Mouse (Mus musculus) forebrain, embryonic 11.5 days (tissue): ENCODE data around the gene Cwf19l1. TPM values are rescaled to one million over a fixed set of nuclear protein-coding genes. Genes with fewer than 3 reads are reported as not detected.

ENCODE experiments used
- ATAC-seq: fragments of 200-750 bp; cut with Nextera tagmentation; replicated peaks from 2 replicates; pipeline ENCODE4 v1.8.0; 2017; ENCODE audit warnings: moderate TSS enrichment; ENCODE audit not compliant: low FRiP score
- DNase-seq: peaks from one replicate; pipeline ENCODE4 v3.0.0-alpha.2; 2017; ENCODE audit warnings: low spot score
- H3K27ac ChIP-seq: fragments of 300-500 bp; sonication (generic); 2 replicates; pipeline ENCODE4 v1.5.1; 2014; ENCODE audit warnings: low read depth, low read length
- H3K27me3 ChIP-seq: fragments of 300-500 bp; sonication (generic); 2 replicates; pipeline ENCODE4 v1.6.1; 2014; ENCODE audit warnings: mild to moderate bottlenecking, low read length, mixed read lengths; ENCODE audit not compliant: control insufficient read depth, insufficient read depth
- H3K36me3 ChIP-seq: fragments of 300-500 bp; sonication (generic); 2 replicates; pipeline ENCODE4 v1.6.1; 2014; ENCODE audit warnings: mild to moderate bottlenecking, low read length, moderate library complexity, mixed read lengths; ENCODE audit not compliant: control insufficient read depth, insufficient read depth
- H3K4me1 ChIP-seq: fragments of 300-500 bp; sonication (generic); replicated peaks from 2 replicates; pipeline ENCODE4 v1.6.1; 2014; ENCODE audit warnings: low read length, mixed read lengths; ENCODE audit not compliant: control insufficient read depth, insufficient read depth
- H3K4me2 ChIP-seq: fragments of 300-500 bp; sonication (generic); 2 replicates; pipeline ENCODE4 v1.6.1; 2014; ENCODE audit warnings: low read depth, mild to moderate bottlenecking, low read length, moderate library complexity, mixed read lengths; ENCODE audit not compliant: severe bottlenecking
- H3K4me3 ChIP-seq: fragments of 300-500 bp; sonication (generic); 2 replicates; pipeline ENCODE4 v1.5.1; 2014; ENCODE audit warnings: low read depth, low read length
- H3K9ac ChIP-seq: fragments of 300-500 bp; sonication (generic); 2 replicates; pipeline ENCODE4 v1.6.1; 2014; ENCODE audit warnings: low read length
- H3K9me3 ChIP-seq: fragments of 300-500 bp; sonication (generic); 2 replicates; pipeline ENCODE4 v1.6.1; 2016; ENCODE audit warnings: low read length, mixed read lengths; ENCODE audit not compliant: control insufficient read depth
- WGBS: fragments of 180-500 bp; shearing (Covaris S2); extraction: QIAGEN DNeasy Blood & Tissue Kit; methylation state at CpG from one replicate; pipeline ENCODE4 v1.1.7; 2014; 5-methylcytosine and 5-hydroxymethylcytosine counted together
- polyA plus RNA-seq: library from polyadenylated mRNA; unstranded; fragments of >200 nt; fragmentation: Nextera tagmentation; extraction: Ambion mirVana; gene quantifications from 2 replicates; pipeline ENCODE4 v1.2.1, GENCODE M21; 2014

Cwf19l1 gene
- polyA plus RNA-seq, 1 experiment from 2014 or later = 47.9 TPM

DNA sequence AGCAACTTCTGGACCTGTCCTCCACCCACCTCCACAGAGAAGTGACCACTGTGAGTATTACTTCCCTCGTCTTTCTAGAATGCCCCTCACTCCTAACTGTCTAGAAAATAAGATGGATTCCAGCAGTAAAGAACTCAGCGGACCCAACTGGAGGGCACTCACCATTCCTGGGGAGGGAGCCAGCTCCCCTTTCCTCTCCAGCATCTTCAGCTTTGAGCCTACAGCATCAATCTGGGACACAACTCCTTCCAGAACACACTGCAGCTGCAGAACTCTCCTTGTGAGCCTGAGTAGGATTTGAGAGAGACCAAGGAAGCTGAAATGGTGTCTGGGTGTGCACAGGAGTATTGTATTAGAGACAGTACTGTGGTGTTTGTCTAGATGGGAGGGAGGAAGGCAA lies 13.3 kb upstream of the Cwf19l1 start:
- no peak for ATAC-seq
- no peaks in the 10 kb centered on the region for H3K36me3 ChIP-seq
- H3K9me3 ChIP-seq = no peaks in the 10 kb centered on the region
- H3K27ac ChIP-seq = no peak overlapping the region
- H3K27me3 ChIP-seq = no peaks in the 10 kb centered on the region
- no peak for DNase-seq
- no peak overlapping the region for H3K4me2 ChIP-seq
- H3K4me3 ChIP-seq = no peak overlapping the region
- peaks cover 6% of the 10 kb centered on the region for H3K4me1 ChIP-seq
- H3K9ac ChIP-seq = no peak overlapping the region
- 80% methylated on average over 2 of the region's 2 CpGs for WGBS

DNA sequence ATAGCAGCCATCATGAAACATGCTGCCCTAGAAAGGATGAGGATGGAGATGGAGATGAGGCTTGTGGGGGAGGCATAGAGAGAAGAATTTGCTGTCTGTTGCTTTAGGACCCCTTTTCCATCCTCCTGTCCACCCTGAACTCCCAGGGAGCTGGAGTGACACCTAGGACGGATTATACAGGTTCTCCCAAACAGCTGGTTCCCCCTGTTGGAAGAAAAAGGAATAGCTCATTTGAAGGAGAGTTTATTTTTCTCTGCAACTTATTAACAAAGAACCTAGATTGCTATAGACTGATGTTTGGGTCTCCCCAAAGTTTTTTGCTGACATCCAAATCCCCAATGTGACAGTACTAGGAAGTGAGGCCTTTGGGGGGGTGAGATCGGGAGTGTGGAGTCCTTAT lies 12.7 kb upstream of the Cwf19l1 start:
- H3K27me3 ChIP-seq = no peaks in the 10 kb centered on the region
- no peaks in the 10 kb centered on the region for H3K9me3 ChIP-seq
- no peak overlapping the region for H3K4me2 ChIP-seq
- 34% methylated on average over 2 of the region's 2 CpGs for WGBS
- no peak overlapping the region for H3K9ac ChIP-seq
- DNase-seq (no peak), ATAC-seq (no peak)
- H3K36me3 ChIP-seq = no peaks in the 10 kb centered on the region
- no peak overlapping the region for H3K4me3 ChIP-seq
- peaks cover 6% of the 10 kb centered on the region for H3K4me1 ChIP-seq
- H3K27ac ChIP-seq = no peak overlapping the region

DNA sequence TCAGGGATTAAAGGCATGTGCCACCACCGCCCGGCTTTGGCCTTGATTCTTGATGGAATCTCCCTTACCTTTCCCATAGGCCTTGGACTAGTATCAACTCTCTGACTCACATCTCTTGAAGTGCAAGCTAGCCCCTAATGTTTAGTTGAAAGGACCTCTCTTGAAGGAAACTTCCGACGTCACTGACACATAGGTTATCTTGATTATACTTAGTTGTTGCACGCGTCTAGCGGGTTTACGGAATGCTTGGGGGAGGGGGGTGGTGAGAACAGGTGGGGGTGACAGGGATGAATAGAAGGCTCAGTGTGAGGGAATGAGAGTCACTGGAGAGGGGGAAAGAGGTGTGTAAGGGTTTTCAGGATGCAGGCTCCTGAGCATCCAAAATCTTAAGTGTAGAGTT lies 11.3 kb upstream of the Cwf19l1 start:
- no peak overlapping the region for H3K9ac ChIP-seq
- no peak overlapping the region for H3K27ac ChIP-seq
- no peaks in the 10 kb centered on the region; the same call in 1 of the 2 replicates for H3K36me3 ChIP-seq
- DNase-seq (no peak), ATAC-seq (no peak)
- no peaks in the 10 kb centered on the region for H3K9me3 ChIP-seq
- no peak overlapping the region for H3K4me2 ChIP-seq
- no peaks in the 10 kb centered on the region for H3K27me3 ChIP-seq
- 96% methylated on average over 8 of the region's 8 CpGs for WGBS
- H3K4me1 ChIP-seq = peaks cover 6% of the 10 kb centered on the region
- H3K4me3 ChIP-seq = no peak overlapping the region

GRCm38 (mm10) chr19:44146568-44146879 lies 10.8 kb upstream of the Cwf19l1 start:
- WGBS = 67% methylated on average over 9 of the region's 9 CpGs
- ATAC-seq = no peak
- peak overlapping the region; percentile 73; the same call in 1 of the 2 replicates for H3K9ac ChIP-seq
- H3K4me1 ChIP-seq = peaks cover 6% of the 10 kb centered on the region
- H3K36me3 ChIP-seq = peaks cover 4% of the 10 kb centered on the region; the same call in 1 of the 2 replicates
- H3K4me3 ChIP-seq = peak overlapping the region; percentile 58
- no peak for DNase-seq
- H3K27ac ChIP-seq = no peak overlapping the region
- H3K9me3 ChIP-seq = no peaks in the 10 kb centered on the region
- peak overlapping the region; percentile 70 for H3K4me2 ChIP-seq
- H3K27me3 ChIP-seq = no peaks in the 10 kb centered on the region

DNA sequence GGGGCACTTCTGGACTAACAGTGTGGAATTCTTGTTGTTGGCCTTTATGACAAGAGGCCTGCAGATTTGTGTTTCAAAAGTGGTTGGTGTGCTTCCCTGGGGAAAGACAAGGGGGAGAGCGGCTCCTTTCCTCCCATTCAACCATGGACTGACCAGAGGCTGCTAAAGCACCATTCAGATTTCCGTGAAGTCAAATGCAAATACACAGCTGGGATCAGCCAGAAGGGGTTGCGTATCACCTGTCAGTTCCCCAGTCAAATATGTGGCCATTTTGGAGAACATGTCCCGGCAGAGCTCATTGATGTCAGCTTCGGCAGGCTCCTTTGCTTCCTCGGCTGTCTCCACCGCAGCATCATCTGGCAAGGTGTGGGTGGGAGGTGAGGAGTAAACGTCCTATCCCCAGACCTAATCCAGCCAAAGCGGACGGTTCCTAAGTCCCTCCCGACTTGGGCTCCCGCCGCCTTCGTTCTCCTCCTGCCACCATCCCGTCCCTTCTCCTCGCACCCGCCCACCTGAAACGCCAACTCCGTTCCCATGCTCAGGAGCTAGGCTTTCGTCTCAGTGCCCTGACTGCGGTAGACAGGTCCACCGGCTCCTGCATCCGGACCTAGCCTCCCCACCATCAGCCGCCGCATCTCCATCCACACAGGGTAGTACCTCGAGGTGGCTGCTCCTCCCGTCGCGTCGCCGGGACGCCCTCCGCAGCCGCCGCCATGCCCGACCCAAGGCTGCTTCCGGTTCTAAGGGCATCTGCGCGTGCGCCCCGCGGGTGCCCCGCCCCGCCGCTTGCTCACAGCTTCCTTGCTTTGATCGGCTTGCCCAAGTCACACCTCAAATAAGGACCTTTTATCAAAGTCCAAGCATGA lies 10.3 kb upstream of the Cwf19l1 start, which contains the start of gene Bloc1s2:
TSS of gene Bloc1s2 (minus strand) at position 745 of the 866 bp plus-strand sequence.
- peak within 1 kb of the TSS; percentile 58 for H3K4me3 ChIP-seq
- ATAC-seq = peak; percentile 65
- peak within 1 kb of the TSS; percentile 70 for H3K4me2 ChIP-seq
- DNase-seq = peak; percentile 90
- no peaks in the 10 kb centered on the region for H3K9me3 ChIP-seq
- H3K27me3 ChIP-seq = no peaks in the 10 kb centered on the region
- H3K36me3 ChIP-seq = peaks cover 7% of the 10 kb centered on the region; the same call in 1 of the 2 replicates
- WGBS = 4% methylated on average over 46 of the region's 46 CpGs
- no peak within 1 kb of the TSS for H3K27ac ChIP-seq
- H3K4me1 ChIP-seq = peaks cover 6% of the 10 kb centered on the region
- H3K9ac ChIP-seq = peak within 1 kb of the TSS; percentile 73

DNA sequence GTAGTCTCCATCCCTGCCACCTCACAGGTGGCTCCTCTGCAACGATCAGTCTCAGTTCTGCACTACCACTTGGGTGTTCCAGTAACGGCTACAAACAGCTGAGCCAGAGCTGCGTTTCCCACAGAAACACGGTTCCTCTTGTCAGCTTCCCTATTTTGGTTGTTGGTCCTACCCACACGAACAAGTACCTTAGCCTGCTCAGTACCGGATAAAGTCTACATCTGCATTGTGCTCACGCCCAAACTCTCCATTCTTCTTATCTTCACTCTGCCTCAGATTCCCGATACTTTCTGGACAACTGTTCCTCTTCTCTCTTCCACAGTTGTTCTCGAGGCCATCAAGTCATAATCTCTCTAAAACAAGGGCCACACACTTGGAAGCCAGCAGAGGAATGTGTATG lies 8.7 kb upstream of the Cwf19l1 start:
- WGBS = 93% methylated on average over 9 of the region's 9 CpGs
- no peak overlapping the region for H3K4me2 ChIP-seq
- no peak for ATAC-seq
- no peak overlapping the region for H3K9ac ChIP-seq
- H3K9me3 ChIP-seq = no peaks in the 10 kb centered on the region
- no peak overlapping the region for H3K4me3 ChIP-seq
- H3K36me3 ChIP-seq = peaks cover 11% of the 10 kb centered on the region; the same call in 1 of the 2 replicates
- no peak for DNase-seq
- H3K27ac ChIP-seq = no peak overlapping the region
- no peaks in the 10 kb centered on the region for H3K27me3 ChIP-seq
- peaks cover 6% of the 10 kb centered on the region for H3K4me1 ChIP-seq

- peak overlapping the region; percentile 47 for H3K9ac ChIP-seq
- 21% methylated on average over 7 of the region's 7 CpGs for WGBS
- H3K4me1 ChIP-seq = no peaks in the 10 kb centered on the region; the same call in 1 of the 2 replicates
- no peak for ATAC-seq
- H3K27ac ChIP-seq = no peak overlapping the region
- peak overlapping the region; percentile 84 for H3K4me3 ChIP-seq
- peak overlapping the region; percentile 57 for H3K4me2 ChIP-seq
- DNase-seq = no peak
- no peaks in the 10 kb centered on the region for H3K27me3 ChIP-seq
- no peaks in the 10 kb centered on the region for H3K9me3 ChIP-seq
- H3K36me3 ChIP-seq = peaks cover 4% of the 10 kb centered on the region; the same call in 1 of the 2 replicates
Observed at GRCm38 (mm10) chr19:44135960-44136485, 347 bp upstream of the Cwf19l1 start.

- Histone ChIP-seq H3K4me3 (no peak overlapping the region), H3K9ac (no peak overlapping the region), H3K9me3 (no peaks in the 10 kb centered on the region), H3K27me3 (no peaks in the 10 kb centered on the region), H3K4me1 (no peaks in the 10 kb centered on the region; the same call in 1 of the 2 replicates), H3K27ac (no peak overlapping the region), H3K4me2 (no peak overlapping the region), H3K36me3 (no peaks in the 10 kb centered on the region; the same call in 1 of the 2 replicates)
- ATAC-seq (no peak), DNase-seq (no peak)
- WGBS = 89% methylated on average over 5 of the region's 5 CpGs
Observed at GRCm38 (mm10) chr19:44132917-44133316, 2.8 kb downstream of the Cwf19l1 start.
